Mouse (Mus musculus): ENCODE measurements around the gene Exosc9. TPM values are rescaled to one million over a fixed set of nuclear protein-coding genes. Genes with fewer than 3 reads are reported as not detected.
A peak's percentile ranks its signal among the peaks of the same experiment; 100 is the strongest.
"Not testable (repeated sequence)": the region's sequence is repeated elsewhere in the genome, so short reads cannot be mapped to it uniquely, and the experiment has no call there.

Gene Exosc9
- total RNA-seq, 2 experiments from 2014 or later: 32.9 to 35.3 TPM

GRCm38 (mm10) chr3:36551851-36552384, 488 bp upstream of the Exosc9 start:
- peak; percentile 24 to 37 for DNase-seq

- no peak for DNase-seq
Measured at GRCm38 (mm10) chr3:36557601-36558000, 5.2 kb downstream of the Exosc9 start.

- DNase-seq: no peak
Measured at GRCm38 (mm10) chr3:36559606-36560005, 7.2 kb downstream of the Exosc9 start.

GRCm38 (mm10) chr3:36563666-36564065, 11.3 kb downstream of the Exosc9 start:
- no peak for DNase-seq

- no peak for DNase-seq
Measured at GRCm38 (mm10) chr3:36569836-36570235, 17.4 kb downstream of the Exosc9 start.

GRCm38 (mm10) chr3:36571361-36571826, 19.0 kb downstream of the Exosc9 start:
- no peak for DNase-seq

GRCm38 (mm10) chr3:36571827-36572378, 19.5 kb downstream of the Exosc9 start, which contains the start of gene Ccna2:
Ccna2 (minus strand) TSS chr3:36572150.
- DNase-seq: peak; percentile 98 to 99

GRCm38 (mm10) chr3:36598811-36599210, 46.4 kb downstream of the Exosc9 start:
- DNase-seq: no peak

- not testable (repeated sequence) for DNase-seq
Measured at GRCm38 (mm10) chr3:36599773-36600172, 47.4 kb downstream of the Exosc9 start.

GRCm38 (mm10) chr3:36605894-36606783, 53.7 kb downstream of the Exosc9 start:
- DNase-seq: no peak

GRCm38 (mm10) chr3:36612687-36613086, 60.3 kb downstream of the Exosc9 start:
- DNase-seq: no peak

- DNase-seq: peak; percentile 97 to 98
Measured at GRCm38 (mm10) chr3:36613202-36613907, 60.9 kb downstream of the Exosc9 start, which contains the start of gene Bbs7. Bbs7 (minus strand) TSS chr3:36613477.

GRCm38 (mm10) chr3:36613908-36614255, 61.5 kb downstream of the Exosc9 start:
- no peak for DNase-seq

Other genes starting within 250 kb of the Exosc9 start
- gene Anxa5, start 76.7 kb upstream of the Exosc9 start, total RNA-seq (2021): 100 to 1,000 TPM; 585 to 650 TPM
- 1 to 10 TPM in 1 of 2 experiments, under 1 TPM in 1; 0.79 to 2.5 TPM for gene 1810062G17Rik, start 76.7 kb upstream of the Exosc9 start, total RNA-seq (2021)
- not detected for gene Gm11549, start 30.8 kb upstream of the Exosc9 start, total RNA-seq (2021)
- 1 to 10 TPM; 7.2 to 7.3 TPM for gene Ccna2, start 19.5 kb downstream of the Exosc9 start, total RNA-seq (2021)
- 10 to 100 TPM in 1 of 2 experiments, 1 to 10 TPM in 1; 7.9 to 10.7 TPM for gene Bbs7, start 60.9 kb downstream of the Exosc9 start, total RNA-seq (2021)
- 1 to 10 TPM; 2.1 to 2.6 TPM for gene Trpc3, start 137.6 kb downstream of the Exosc9 start, total RNA-seq (2021)

Data from adrenal gland, postnatal 36 days (tissue).